Mouse (Mus musculus) liver, postnatal 0 days (tissue): Measurements from ENCODE around the gene Lzts2. TPM values are rescaled to one million over a fixed set of nuclear protein-coding genes. Genes with fewer than 3 reads are reported as not detected.

ENCODE experiments used
- ATAC-seq: fragments of 200-750 bp; cut with Nextera tagmentation; 2 replicates; pipeline ENCODE4 v1.8.0; 2017; ENCODE audit warnings: mild to moderate bottlenecking, moderate library complexity
- DNase-seq: peaks from one replicate; pipeline ENCODE4 v3.0.0-alpha.2; 2016
- H3K27ac ChIP-seq: fragments of 300-500 bp; sonication (generic); 2 replicates; pipeline ENCODE4 v1.5.1; 2014; ENCODE audit warnings: antibody characterized with exemption, moderate library complexity, mild to moderate bottlenecking, low read depth
- H3K27me3 ChIP-seq: fragments of 300-500 bp; sonication (generic); 2 replicates; pipeline ENCODE4 v1.6.1; 2014; ENCODE audit warnings: low read length, control low read depth, mixed read lengths; ENCODE audit not compliant: insufficient read depth
- H3K36me3 ChIP-seq: fragments of 300-500 bp; sonication (generic); replicated peaks from 2 replicates; pipeline ENCODE4 v1.6.1; 2014; ENCODE audit warnings: mild to moderate bottlenecking, control low read depth, low read length, moderate library complexity, mixed read lengths; ENCODE audit not compliant: insufficient read depth
- H3K4me1 ChIP-seq: fragments of 300-500 bp; sonication (generic); 2 replicates; pipeline ENCODE4 v1.6.1; 2014; ENCODE audit warnings: antibody characterized with exemption, mild to moderate bottlenecking, control low read depth; ENCODE audit not compliant: insufficient read depth
- H3K4me2 ChIP-seq: fragments of 300-500 bp; sonication (generic); 2 replicates; pipeline ENCODE4 v1.6.1; 2014; ENCODE audit warnings: low read depth, mild to moderate bottlenecking, low read length, moderate library complexity, mixed read lengths
- H3K4me3 ChIP-seq: fragments of 300-500 bp; sonication (generic); 2 replicates; pipeline ENCODE4 v1.5.1; 2014; ENCODE audit warnings: low read depth, low read length
- H3K9ac ChIP-seq: fragments of 300-500 bp; sonication (generic); replicated peaks from 2 replicates; pipeline ENCODE4 v1.6.1; 2014; ENCODE audit warnings: mild to moderate bottlenecking, moderate library complexity
- H3K9me3 ChIP-seq: fragments of 300-500 bp; sonication (generic); 2 replicates; pipeline ENCODE4 v1.6.1; 2016; ENCODE audit warnings: mild to moderate bottlenecking, control low read depth, low read length, mixed read lengths
- CTCF ChIP-seq: sonication (generic); IDR thresholded peaks from 2 replicates; pipeline ENCODE4 v1.5.1; 2016; ENCODE audit warnings: antibody characterized with exemption, low read depth
- EP300 ChIP-seq: IDR thresholded peaks from 2 replicates; pipeline ENCODE4 v1.6.1; 2016; ENCODE audit warnings: antibody characterized with exemption, low read depth, mild to moderate bottlenecking
- WGBS: fragments of 180-500 bp; shearing (Covaris S2); extraction: QIAGEN DNeasy Blood & Tissue Kit; methylation state at CpG from one replicate; pipeline ENCODE4 v1.1.7; 2014; ENCODE audit not compliant: insufficient replicate concordance; 5-methylcytosine and 5-hydroxymethylcytosine counted together
- polyA plus RNA-seq: library from polyadenylated mRNA; unstranded; fragments of >200 nt; fragmentation: Nextera tagmentation; extraction: Ambion mirVana; gene quantifications from 2 replicates; pipeline ENCODE4 v1.2.1, GENCODE M21; 2015

The Lzts2 gene
- polyA plus RNA-seq, 1 experiment from 2014 or later: 5.7 TPM

DNA sequence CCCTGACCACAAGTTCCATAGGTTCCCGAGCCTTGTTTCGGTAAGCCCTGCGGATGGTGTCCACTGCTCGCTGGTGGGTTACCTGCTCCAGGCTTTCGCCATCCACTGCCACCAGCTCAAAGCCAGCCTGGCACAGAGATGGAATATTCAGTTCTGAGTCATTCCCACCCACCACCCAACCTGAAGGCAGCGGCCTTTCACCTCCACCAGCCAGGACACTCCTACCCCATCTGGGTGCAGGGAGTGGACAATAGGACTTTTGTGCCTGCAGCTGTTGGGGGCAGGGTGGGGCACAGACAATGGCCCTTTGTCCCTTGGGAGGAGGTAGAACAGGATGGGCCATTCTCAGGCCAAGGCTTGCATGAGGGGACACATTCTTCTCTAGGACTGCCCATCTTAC lies 13.6 kb downstream of the Lzts2 start:
- DNase-seq: no peak
- no peak overlapping the region for H3K27ac ChIP-seq
- no peaks in the 10 kb centered on the region for H3K27me3 ChIP-seq
- TF ChIP-seq CTCF: no peak
- TF ChIP-seq EP300: no peak
- no peak overlapping the region for H3K4me2 ChIP-seq
- H3K9ac ChIP-seq: no peak overlapping the region
- WGBS: 93% methylated on average over 6 of the region's 6 CpGs
- no peaks in the 10 kb centered on the region for H3K9me3 ChIP-seq
- no peak for ATAC-seq
- H3K36me3 ChIP-seq: 0 out of 2 replicates have a peak, but pooled peaks cover 8% of the 10 kb centered on the region
- H3K4me1 ChIP-seq: peaks cover 6% of the 10 kb centered on the region; the same call in 1 of the 2 replicates
- H3K4me3 ChIP-seq: no peak overlapping the region

GRCm38 (mm10) chr19:45028746-45029145 lies 14.5 kb downstream of the Lzts2 start:
- Histone ChIP-seq H3K4me1 (peaks cover 6% of the 10 kb centered on the region; the same call in 1 of the 2 replicates), H3K27ac (no peak overlapping the region), H3K9me3 (no peaks in the 10 kb centered on the region), H3K36me3 (0 out of 2 replicates have a peak, but pooled peaks cover 8% of the 10 kb centered on the region), H3K9ac (no peak overlapping the region), H3K27me3 (no peaks in the 10 kb centered on the region), H3K4me3 (no peak overlapping the region), H3K4me2 (no peak overlapping the region)
- ATAC-seq (no peak), DNase-seq (no peak)
- WGBS: 67% methylated on average over 19 of the region's 19 CpGs
- TF ChIP-seq EP300 (no peak), CTCF (no peak)

DNA sequence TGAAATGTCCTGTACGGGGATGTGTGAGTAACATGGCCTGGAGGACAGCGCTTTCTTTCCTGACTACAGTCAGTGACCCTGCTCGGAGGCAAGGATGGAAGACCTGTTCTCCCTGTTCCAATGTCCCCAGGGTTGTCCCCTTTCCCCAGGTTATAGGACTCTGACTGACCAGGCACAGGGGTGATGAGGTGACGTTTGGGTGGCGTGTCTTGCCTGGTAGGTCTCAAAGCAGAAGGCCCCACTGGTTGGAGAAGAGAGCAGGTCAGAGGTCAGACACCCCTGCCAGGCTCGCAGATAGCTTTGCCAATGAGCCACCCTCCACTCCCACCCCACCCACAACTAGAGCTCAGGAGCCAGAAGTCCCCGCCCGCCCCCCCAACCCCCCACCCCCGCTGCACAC lies 15.4 kb downstream of the Lzts2 start:
- Histone ChIP-seq H3K9ac (no peak overlapping the region), H3K4me1 (peaks cover 6% of the 10 kb centered on the region; the same call in 1 of the 2 replicates), H3K36me3 (0 out of 2 replicates have a peak, but pooled peaks cover 5% of the 10 kb centered on the region), H3K4me2 (no peak overlapping the region), H3K4me3 (no peak overlapping the region), H3K9me3 (no peaks in the 10 kb centered on the region), H3K27me3 (no peaks in the 10 kb centered on the region), H3K27ac (no peak overlapping the region)
- DNase-seq: no peak
- no peak for TF ChIP-seq EP300
- 66% methylated on average over 6 of the region's 9 CpGs for WGBS
- ATAC-seq: no peak

- Histone ChIP-seq H3K4me2 (peak overlapping the region; percentile 62; the same call in 1 of the 2 replicates), H3K4me3 (no peak overlapping the region), H3K9ac (no peak overlapping the region), H3K9me3 (no peaks in the 10 kb centered on the region), H3K27ac (no peak overlapping the region), H3K27me3 (no peaks in the 10 kb centered on the region), H3K36me3 (0 out of 2 replicates have a peak, but pooled peaks cover 5% of the 10 kb centered on the region), H3K4me1 (peaks cover 6% of the 10 kb centered on the region; the same call in 1 of the 2 replicates)
- 21% methylated on average over 8 of the region's 8 CpGs for WGBS
- no peak for TF ChIP-seq EP300
- peak; percentile 93 for TF ChIP-seq CTCF
- DNase-seq (peak; percentile 82), ATAC-seq (peak; percentile 60)
These were observed 15.9 kb downstream of the Lzts2 start for GRCm38 (mm10) chr19:45030111-45030510.

DNA sequence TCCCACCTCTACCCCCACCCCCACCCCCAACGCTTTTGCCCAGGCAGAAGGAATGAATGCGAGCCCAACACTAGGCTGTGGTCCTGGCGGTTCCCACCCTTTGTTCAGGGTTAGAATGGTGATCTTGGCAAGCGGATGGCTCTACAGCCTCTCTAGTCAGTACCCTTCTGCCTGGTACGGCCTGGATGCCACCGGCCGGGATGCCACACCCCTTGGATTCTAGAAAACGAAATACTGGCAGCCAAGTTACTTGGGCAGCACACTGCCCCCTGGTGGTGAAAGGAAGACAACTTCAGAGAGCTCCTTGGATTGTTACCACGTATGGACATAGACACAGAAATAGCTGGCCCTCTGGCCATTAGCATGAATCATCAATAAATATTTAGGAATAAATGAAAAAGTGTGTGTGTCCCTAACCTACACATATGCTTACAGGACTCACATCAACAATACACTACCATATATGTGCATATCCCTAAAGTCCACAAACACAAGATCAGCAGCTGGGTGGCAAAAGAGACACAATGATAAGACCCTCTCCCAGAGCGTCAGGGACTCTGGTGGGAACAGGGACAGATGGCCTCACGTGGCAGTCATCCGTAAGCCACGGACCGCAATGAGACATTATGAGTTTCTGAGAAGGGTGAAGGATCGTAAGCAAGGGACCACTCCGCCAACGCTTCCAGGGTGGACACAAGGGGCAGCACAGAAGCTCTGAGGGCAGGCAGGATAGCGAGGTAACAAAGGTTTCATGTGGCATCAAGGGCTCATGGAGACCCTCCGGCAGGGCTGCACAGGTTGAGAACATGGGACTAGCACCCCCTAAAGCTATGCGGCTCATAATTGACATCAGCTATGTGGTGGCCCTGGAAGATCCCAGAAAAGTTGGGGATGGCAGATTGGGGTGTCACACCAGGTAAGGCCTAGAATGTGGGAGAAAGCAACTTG lies 16.8 kb downstream of the Lzts2 start:
- Histone ChIP-seq H3K4me2 (peak overlapping the region; percentile 62), H3K27ac (no peak overlapping the region), H3K9me3 (no peaks in the 10 kb centered on the region), H3K4me3 (peak overlapping the region; percentile 9; the same call in 1 of the 2 replicates), H3K4me1 (peaks cover 6% of the 10 kb centered on the region; the same call in 1 of the 2 replicates), H3K9ac (no peak overlapping the region), H3K36me3 (no peaks in the 10 kb centered on the region), H3K27me3 (no peaks in the 10 kb centered on the region)
- ATAC-seq (peak; percentile 18; the same call in 1 of the 2 replicates), DNase-seq (peak; percentile 75)
- TF ChIP-seq EP300 (no peak), CTCF (peak; percentile 92)
- WGBS: 41% methylated on average over 20 of the region's 20 CpGs

- H3K4me3 ChIP-seq: no peak overlapping the region
- peak; percentile 67 for ATAC-seq
- H3K9ac ChIP-seq: no peak overlapping the region
- H3K4me1 ChIP-seq: peaks cover 6% of the 10 kb centered on the region; the same call in 1 of the 2 replicates
- H3K36me3 ChIP-seq: no peaks in the 10 kb centered on the region
- TF ChIP-seq CTCF (peak; percentile 87), EP300 (no peak)
- H3K27ac ChIP-seq: no peak overlapping the region
- DNase-seq: peak; percentile 82
- no peaks in the 10 kb centered on the region for H3K9me3 ChIP-seq
- no peak overlapping the region for H3K4me2 ChIP-seq
- H3K27me3 ChIP-seq: no peaks in the 10 kb centered on the region
- 23% methylated on average over 4 of the region's 4 CpGs for WGBS
These were observed 17.6 kb downstream of the Lzts2 start for GRCm38 (mm10) chr19:45031780-45032179.
